ENCODE assay signal across 8 mouse cellular contexts in the genomic region with DNA sequence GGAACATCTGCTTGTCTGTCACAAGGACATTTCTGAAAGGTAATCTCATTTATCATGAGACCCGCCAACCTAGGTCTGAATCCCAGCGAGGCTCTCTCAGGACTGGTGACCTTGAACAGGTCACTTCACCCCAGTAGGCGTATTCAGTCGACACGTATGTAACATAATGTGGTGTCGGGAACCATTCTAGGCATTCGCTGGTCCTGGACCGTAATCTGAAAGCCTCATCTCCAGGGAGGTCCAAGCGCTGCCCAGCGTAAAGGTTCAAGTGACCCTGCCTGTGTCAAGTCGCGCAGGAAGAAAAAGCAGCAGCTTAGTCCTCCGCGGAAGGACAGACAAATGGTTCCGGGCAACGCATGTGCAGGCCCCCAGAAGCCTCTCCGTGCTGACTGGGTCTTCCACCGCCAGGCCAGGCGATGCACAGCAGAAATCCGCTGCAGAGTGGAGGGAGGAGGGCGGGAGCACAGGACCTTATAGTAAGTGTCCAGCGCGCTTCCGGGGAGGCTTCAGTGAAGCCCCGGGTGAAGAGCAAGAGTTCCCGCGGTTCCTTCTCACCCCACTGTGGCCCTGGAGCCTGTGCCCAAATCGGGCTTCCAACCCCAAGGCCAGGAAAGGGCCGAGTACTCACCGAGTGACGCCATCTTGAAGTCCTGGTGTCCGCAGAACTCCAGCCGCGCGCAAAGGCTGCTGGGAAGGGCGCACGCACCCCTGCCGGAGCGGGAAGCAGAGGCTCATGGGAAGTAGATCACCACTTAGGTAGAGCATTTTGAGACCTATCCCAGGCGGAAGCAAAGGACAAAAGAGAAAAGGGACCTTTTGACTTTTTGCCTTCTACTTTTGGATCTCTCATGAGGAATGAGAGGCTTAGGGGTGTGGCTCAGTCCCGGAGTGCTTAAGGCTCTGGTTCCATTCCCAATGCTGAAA. TPM values are rescaled to one million over a fixed set of nuclear protein-coding genes. Genes with fewer than 3 reads are reported as not detected.
A peak's percentile ranks its signal among the peaks of the same experiment; 100 is the strongest.
DNase-seq lines count a peak whose midpoint lies in the region; ATAC-seq and TF ChIP-seq lines count a peak whose summit lies in the region.

No protein-coding gene starts in this region.

- peak; percentile 92 for DNase-seq in 416B (ENCODE audit: low read depth)
- peak; percentile 76 to 81 for DNase-seq in adrenal gland, postnatal 4 days (ENCODE audit: low spot score in 2 of 2)
- peak; percentile 93 to 94 for DNase-seq in heart, adult 2 months
- peak; percentile 92 to 94 for DNase-seq in kidney, adult 8-10 months
- peak; percentile 96 for DNase-seq in midbrain, embryonic 14.5 days
- peak; percentile 79 for DNase-seq in spleen, adult 12 weeks (ENCODE audit: low spot score)

- H3K79me2 ChIP-seq in heart, adult 2 months (replicated peaks; ENCODE audit: control insufficient read depth, insufficient read depth, low read length) = peaks cover 6% of the 10 kb centered on the region

- peaks cover 47% of the 10 kb centered on the region for H3K36me3 ChIP-seq in embryonic facial prominence, embryonic 13.5 days
- peaks cover 19% of the 10 kb centered on the region for H3K36me3 ChIP-seq in heart, adult 2 months (ENCODE audit: control insufficient read depth, insufficient read depth, low read length)
- peaks cover 53% of the 10 kb centered on the region for H3K36me3 ChIP-seq in limb, embryonic 12.5 days
- peaks cover 39% of the 10 kb centered on the region for H3K36me3 ChIP-seq in midbrain, embryonic 14.5 days (ENCODE audit: control insufficient read depth, insufficient read depth, low read length)

- peak overlapping the region; percentile 98 for H3K9ac ChIP-seq in embryonic facial prominence, embryonic 13.5 days
- peak overlapping the region; percentile 80 for H3K9ac ChIP-seq in heart, adult 2 months (ENCODE audit: low read depth, low read length)
- peak overlapping the region; percentile 94 for H3K9ac ChIP-seq in limb, embryonic 12.5 days (replicated peaks)
- peak overlapping the region; percentile 82 for H3K9ac ChIP-seq in midbrain, embryonic 14.5 days (replicated peaks; ENCODE audit: low read length)

- H3K27ac ChIP-seq in embryonic facial prominence, embryonic 13.5 days = peak overlapping the region; percentile 82
- peak overlapping the region; percentile 94 for H3K27ac ChIP-seq in heart, adult 2 months
- H3K27ac ChIP-seq in limb, embryonic 12.5 days = peak overlapping the region; percentile 86
- peak overlapping the region; percentile 85 for H3K27ac ChIP-seq in midbrain, embryonic 14.5 days (replicated peaks; ENCODE audit: low read depth, low read length)

- no peaks in the 10 kb centered on the region for H3K9me3 ChIP-seq in embryonic facial prominence, embryonic 13.5 days
- no peaks in the 10 kb centered on the region for H3K9me3 ChIP-seq in limb, embryonic 12.5 days
- H3K9me3 ChIP-seq in midbrain, embryonic 14.5 days (ENCODE audit: control insufficient read depth, low read length) = no peaks in the 10 kb centered on the region

- peak; percentile 42; the same call in 1 of the 2 replicates for TF ChIP-seq EP300 in heart, adult 2 months (IDR thresholded peaks at IDR 0.05; ENCODE audit: insufficient read depth, low read depth, low read length)

- H3K4me3 ChIP-seq in embryonic facial prominence, embryonic 13.5 days = peak overlapping the region; percentile 90
- H3K4me3 ChIP-seq in heart, adult 2 months = peak overlapping the region; percentile 79
- H3K4me3 ChIP-seq in limb, embryonic 12.5 days (replicated peaks) = peak overlapping the region; percentile 81
- H3K4me3 ChIP-seq in midbrain, embryonic 14.5 days (replicated peaks; ENCODE audit: low read depth, low read length) = peak overlapping the region; percentile 88

- under 1% methylated on average over 41 of the region's 41 CpGs for WGBS in embryonic facial prominence, embryonic 13.5 days
- under 1% methylated on average over 40 of the region's 41 CpGs for WGBS in heart, adult 2 months
- WGBS in limb, embryonic 12.5 days = 2% methylated on average over 41 of the region's 41 CpGs
- under 1% methylated on average over 41 of the region's 41 CpGs for WGBS in midbrain, embryonic 14.5 days

- peaks cover 19% of the 10 kb centered on the region for H3K4me1 ChIP-seq in embryonic facial prominence, embryonic 13.5 days
- H3K4me1 ChIP-seq in heart, adult 2 months (ENCODE audit: control insufficient read depth, insufficient read depth, low read length) = peaks cover 11% of the 10 kb centered on the region
- H3K4me1 ChIP-seq in limb, embryonic 12.5 days (replicated peaks) = peaks cover 19% of the 10 kb centered on the region
- H3K4me1 ChIP-seq in midbrain, embryonic 14.5 days (ENCODE audit: control insufficient read depth, insufficient read depth, low read length) = peaks cover 15% of the 10 kb centered on the region

- no peaks in the 10 kb centered on the region for H3K27me3 ChIP-seq in embryonic facial prominence, embryonic 13.5 days
- H3K27me3 ChIP-seq in heart, adult 2 months (ENCODE audit: control insufficient read depth, insufficient read depth, low read length) = no peaks in the 10 kb centered on the region
- H3K27me3 ChIP-seq in limb, embryonic 12.5 days = no peaks in the 10 kb centered on the region
- no peaks in the 10 kb centered on the region for H3K27me3 ChIP-seq in midbrain, embryonic 14.5 days (ENCODE audit: control insufficient read depth, insufficient read depth, low read length)

- TF ChIP-seq POLR2A in heart, adult 2 months (IDR thresholded peaks at IDR 0.05; ENCODE audit: insufficient read depth, low read depth, low read length) = peak; percentile 94

- ATAC-seq in embryonic facial prominence, embryonic 13.5 days (ENCODE audit: insufficient number of reproducible peaks, insufficient read depth, low FRiP score, low TSS enrichment, low read depth) = peak; percentile 69; the same call in 1 of the 2 replicates
- ATAC-seq in limb, embryonic 12.5 days (ENCODE audit: insufficient number of reproducible peaks, insufficient read depth, low FRiP score, low TSS enrichment, low read depth) = peak; percentile 76
- ATAC-seq in midbrain, embryonic 14.5 days (ENCODE audit: low FRiP score, low TSS enrichment) = peak; percentile 91

- TF ChIP-seq CTCF in heart, adult 2 months (IDR thresholded peaks at IDR 0.05) = no peak

- intact Hi-C loops in heart, adult 2 months (cut with DNase I) = loop anchor here (1.0 to 2.0 kb wide), 3 partner anchors 13 to 40 kb away; partner anchors contain the start of genes Cpsf4, Ptcd1, Zfp655 and Zkscan5

- peak overlapping the region; percentile 81 for H3K4me2 ChIP-seq in embryonic facial prominence, embryonic 13.5 days
- peak overlapping the region; percentile 82 for H3K4me2 ChIP-seq in limb, embryonic 12.5 days
- peak overlapping the region; percentile 88 for H3K4me2 ChIP-seq in midbrain, embryonic 14.5 days (ENCODE audit: low read length)

RNA-seq across cellular contexts. Expression of gene Atp5j2, which starts 0.7 kb away (rescaled TPM):
- total RNA-seq in adrenal gland, postnatal 4 days (2021) = 100 to 1,000 TPM; 367 to 390 TPM
- 668 and 696 TPM in 2 replicates for polyA plus RNA-seq in embryonic facial prominence, embryonic 13.5 days (2015; fragmentation: Nextera tagmentation; extraction: Ambion mirVana)
- total RNA-seq in heart, adult 2 months (2021) = 1,000 to 10,000 TPM in 1 of 2 experiments, 100 to 1,000 TPM in 1; 962 to 1,137 TPM
- 733 and 858 TPM in 2 replicates for polyA plus RNA-seq in heart, adult 2 months (2012; rRNA removed)
- polyA plus RNA-seq in limb, embryonic 12.5 days (2016; fragmentation: Nextera tagmentation; extraction: Ambion mirVana) = 603 and 604 TPM in 2 replicates
- polyA plus RNA-seq in midbrain, embryonic 14.5 days (2014; fragmentation: Nextera tagmentation; extraction: Ambion mirVana) = 477 and 644 TPM in 2 replicates

RNA-seq across cellular contexts. Expression of gene Zkscan14, which starts 10.5 kb away (rescaled TPM):
- 10 to 100 TPM; 14.0 to 14.7 TPM for total RNA-seq in adrenal gland, postnatal 4 days (2021)
- polyA plus RNA-seq in embryonic facial prominence, embryonic 13.5 days (2015; fragmentation: Nextera tagmentation; extraction: Ambion mirVana) = 11.2 and 11.9 TPM in 2 replicates
- total RNA-seq in heart, adult 2 months (2021) = 1 to 10 TPM; 6.3 to 6.9 TPM
- 2.5 and 3.3 TPM in 2 replicates for polyA plus RNA-seq in heart, adult 2 months (2012; rRNA removed)
- polyA plus RNA-seq in limb, embryonic 12.5 days (2016; fragmentation: Nextera tagmentation; extraction: Ambion mirVana) = 8.2 and 9.1 TPM in 2 replicates
- polyA plus RNA-seq in midbrain, embryonic 14.5 days (2014; fragmentation: Nextera tagmentation; extraction: Ambion mirVana) = 13.9 and 16.4 TPM in 2 replicates

RNA-seq across cellular contexts. Expression of gene Zkscan5, which starts 13.2 kb away (rescaled TPM):
- 10 to 100 TPM; 16.2 to 16.8 TPM for total RNA-seq in adrenal gland, postnatal 4 days (2021)
- polyA plus RNA-seq in embryonic facial prominence, embryonic 13.5 days (2015; fragmentation: Nextera tagmentation; extraction: Ambion mirVana) = 18.0 and 18.2 TPM in 2 replicates
- 10 to 100 TPM in 1 of 2 experiments, 1 to 10 TPM in 1; 9.7 to 10.6 TPM for total RNA-seq in heart, adult 2 months (2021)
- polyA plus RNA-seq in heart, adult 2 months (2012; rRNA removed) = 3.9 and 6.4 TPM in 2 replicates
- polyA plus RNA-seq in limb, embryonic 12.5 days (2016; fragmentation: Nextera tagmentation; extraction: Ambion mirVana) = 21.5 and 21.8 TPM in 2 replicates
- 13.5 and 17.9 TPM in 2 replicates for polyA plus RNA-seq in midbrain, embryonic 14.5 days (2014; fragmentation: Nextera tagmentation; extraction: Ambion mirVana)

RNA-seq across cellular contexts. Expression of gene Cpsf4, which starts 24.1 kb away (rescaled TPM):
- 10 to 100 TPM; 28.0 to 29.0 TPM for total RNA-seq in adrenal gland, postnatal 4 days (2021)
- polyA plus RNA-seq in embryonic facial prominence, embryonic 13.5 days (2015; fragmentation: Nextera tagmentation; extraction: Ambion mirVana) = 52.1 and 58.7 TPM in 2 replicates
- 10 to 100 TPM; 10.4 to 12.1 TPM for total RNA-seq in heart, adult 2 months (2021)
- 11.0 and 12.5 TPM in 2 replicates for polyA plus RNA-seq in heart, adult 2 months (2012; rRNA removed)
- 65.9 and 67.2 TPM in 2 replicates for polyA plus RNA-seq in limb, embryonic 12.5 days (2016; fragmentation: Nextera tagmentation; extraction: Ambion mirVana)
- polyA plus RNA-seq in midbrain, embryonic 14.5 days (2014; fragmentation: Nextera tagmentation; extraction: Ambion mirVana) = 29.1 and 35.1 TPM in 2 replicates

RNA-seq across cellular contexts. Expression of gene Ptcd1, which starts 24.2 kb away (rescaled TPM):
- 10 to 100 TPM; 29.2 to 32.0 TPM for total RNA-seq in adrenal gland, postnatal 4 days (2021)
- 19.4 and 20.9 TPM in 2 replicates for polyA plus RNA-seq in embryonic facial prominence, embryonic 13.5 days (2015; fragmentation: Nextera tagmentation; extraction: Ambion mirVana)
- 10 to 100 TPM; 24.0 to 27.0 TPM for total RNA-seq in heart, adult 2 months (2021)
- polyA plus RNA-seq in heart, adult 2 months (2012; rRNA removed) = 13.2 and 16.8 TPM in 2 replicates
- polyA plus RNA-seq in limb, embryonic 12.5 days (2016; fragmentation: Nextera tagmentation; extraction: Ambion mirVana) = 18.5 and 20.4 TPM in 2 replicates
- 20.2 and 22.3 TPM in 2 replicates for polyA plus RNA-seq in midbrain, embryonic 14.5 days (2014; fragmentation: Nextera tagmentation; extraction: Ambion mirVana)

Comparison
In these comparisons a context has a peak if more than half of its experiments do, and no peak if none do; other contexts are left out.
1. Peak in every context shown above with its lines: DNase-seq, ATAC-seq, H3K4me3 ChIP-seq and H3K27ac ChIP-seq.